Mouse (Mus musculus) E14TG2a.4 (cell line): ENCODE measurements around the gene Prkn.

Source experiments
- H3K27me3 ChIP-seq: 2 replicates; pipeline ENCODE4 v1.6.1; 2014; ENCODE audit warnings: low read length, control low read depth; ENCODE audit not compliant: insufficient read depth
- H3K36me3 ChIP-seq: 2 replicates; pipeline ENCODE4 v1.6.1; 2014; ENCODE audit warnings: low read length, control low read depth; ENCODE audit not compliant: insufficient read depth
- H3K4me1 ChIP-seq: replicated peaks from 2 replicates; pipeline ENCODE4 v1.6.1; 2014; ENCODE audit warnings: low read depth, low read length, control low read depth
- H3K4me3 ChIP-seq: replicated peaks from 2 replicates; pipeline ENCODE4 v1.5.1; 2014; ENCODE audit warnings: mild to moderate bottlenecking, low read length
- H3K9me3 ChIP-seq: 2 replicates; pipeline ENCODE4 v1.6.1; 2014; ENCODE audit warnings: low read length, control low read depth
- CTCF ChIP-seq: conservative IDR thresholded peaks from 2 replicates; pipeline ENCODE4 v1.5.1; 2014; ENCODE audit warnings: low read length
- NANOG ChIP-seq: IDR thresholded peaks from 2 replicates; pipeline ENCODE4 v1.6.1; 2014; ENCODE audit warnings: borderline replicate concordance, low read length, mixed read lengths
- POU5F1 ChIP-seq: IDR thresholded peaks from 2 replicates; pipeline ENCODE4 v1.6.1; 2014; ENCODE audit warnings: low read length, borderline replicate concordance

Prkn gene

GRCm38 (mm10) chr17:11284246-11284645 is 444.1 kb downstream of the Prkn start:
- no peaks in the 10 kb centered on the region for H3K36me3 ChIP-seq
- H3K4me1 ChIP-seq = no peaks in the 10 kb centered on the region
- TF ChIP-seq NANOG (no peak), CTCF (no peak), POU5F1 (no peak)

GRCm38 (mm10) chr17:11290183-11290582 is 450.0 kb downstream of the Prkn start:
- Histone ChIP-seq H3K36me3 (no peaks in the 10 kb centered on the region), H3K4me1 (no peaks in the 10 kb centered on the region), H3K27me3 (no peaks in the 10 kb centered on the region), H3K9me3 (no peaks in the 10 kb centered on the region), H3K4me3 (no peak overlapping the region)
- no peak for TF ChIP-seq NANOG
- TF ChIP-seq POU5F1 = no peak
- no peak for TF ChIP-seq CTCF

More at GRCm38 (mm10) chr17:11284246-11284645, 444.1 kb downstream of the Prkn start:
- Histone ChIP-seq H3K4me3 (no peak overlapping the region), H3K9me3 (peaks cover 19% of the 10 kb centered on the region), H3K27me3 (no peaks in the 10 kb centered on the region)

GRCm38 (mm10) chr17:11303116-11303515 is 462.9 kb downstream of the Prkn start:
- no peaks in the 10 kb centered on the region for H3K27me3 ChIP-seq
- H3K4me3 ChIP-seq = no peak overlapping the region
- no peaks in the 10 kb centered on the region for H3K36me3 ChIP-seq
- TF ChIP-seq NANOG (no peak), CTCF (no peak), POU5F1 (no peak)
- H3K9me3 ChIP-seq = peaks cover 4% of the 10 kb centered on the region
- no peaks in the 10 kb centered on the region for H3K4me1 ChIP-seq

- no peaks in the 10 kb centered on the region for H3K9me3 ChIP-seq
- no peak overlapping the region for H3K4me3 ChIP-seq
- no peaks in the 10 kb centered on the region for H3K27me3 ChIP-seq
- TF ChIP-seq POU5F1 = no peak
- no peak for TF ChIP-seq NANOG
- no peak for TF ChIP-seq CTCF
- no peaks in the 10 kb centered on the region for H3K4me1 ChIP-seq
- H3K36me3 ChIP-seq = no peaks in the 10 kb centered on the region
Observed at GRCm38 (mm10) chr17:11309843-11310242, 469.7 kb downstream of the Prkn start.

GRCm38 (mm10) chr17:11314163-11314562 is 474.0 kb downstream of the Prkn start:
- no peaks in the 10 kb centered on the region for H3K4me1 ChIP-seq
- H3K27me3 ChIP-seq = no peaks in the 10 kb centered on the region
- TF ChIP-seq POU5F1 (no peak), CTCF (no peak), NANOG (no peak)
- H3K9me3 ChIP-seq = no peaks in the 10 kb centered on the region
- no peak overlapping the region for H3K4me3 ChIP-seq
- H3K36me3 ChIP-seq = no peaks in the 10 kb centered on the region

- Histone ChIP-seq H3K9me3 (no peaks in the 10 kb centered on the region), H3K4me3 (no peak overlapping the region), H3K4me1 (no peaks in the 10 kb centered on the region), H3K36me3 (no peaks in the 10 kb centered on the region), H3K27me3 (no peaks in the 10 kb centered on the region)
- TF ChIP-seq POU5F1 = no peak
- TF ChIP-seq NANOG = no peak
- no peak for TF ChIP-seq CTCF
Observed at GRCm38 (mm10) chr17:11315675-11316074, 475.5 kb downstream of the Prkn start.

- TF ChIP-seq POU5F1 = no peak
- no peak for TF ChIP-seq CTCF
- TF ChIP-seq NANOG = no peak
Observed at GRCm38 (mm10) chr17:11318946-11319345, 478.8 kb downstream of the Prkn start.

GRCm38 (mm10) chr17:11319666-11320360 is 479.6 kb downstream of the Prkn start:
- no peaks in the 10 kb centered on the region for H3K27me3 ChIP-seq
- no peaks in the 10 kb centered on the region for H3K9me3 ChIP-seq
- no peaks in the 10 kb centered on the region for H3K4me1 ChIP-seq
- no peaks in the 10 kb centered on the region for H3K36me3 ChIP-seq
- TF ChIP-seq CTCF (no peak), POU5F1 (no peak), NANOG (no peak)
- no peak overlapping the region for H3K4me3 ChIP-seq

More at GRCm38 (mm10) chr17:11318946-11319345, 478.8 kb downstream of the Prkn start:
- Histone ChIP-seq H3K9me3 (no peaks in the 10 kb centered on the region), H3K4me3 (no peak overlapping the region), H3K4me1 (no peaks in the 10 kb centered on the region), H3K36me3 (no peaks in the 10 kb centered on the region), H3K27me3 (no peaks in the 10 kb centered on the region)

GRCm38 (mm10) chr17:11332081-11332480 is 491.9 kb downstream of the Prkn start:
- no peaks in the 10 kb centered on the region for H3K27me3 ChIP-seq
- no peak for TF ChIP-seq NANOG
- no peak for TF ChIP-seq POU5F1
- TF ChIP-seq CTCF = no peak
- H3K4me1 ChIP-seq = no peaks in the 10 kb centered on the region
- H3K9me3 ChIP-seq = no peaks in the 10 kb centered on the region
- no peaks in the 10 kb centered on the region for H3K36me3 ChIP-seq
- no peak overlapping the region for H3K4me3 ChIP-seq
